Mouse (Mus musculus) mesoderm, embryonic 11.5 days (tissue): Measurements from ENCODE around the gene Phka1.
"Not testable (repeated sequence)": the region's sequence is repeated elsewhere in the genome, so short reads cannot be mapped to it uniquely, and the experiment has no call there.

Source experiments
- DNase-seq: peaks from one replicate; pipeline ENCODE4 v3.0.0-alpha.2; 2012; ENCODE audit warnings: low read depth, low spot score

The Phka1 gene

DNA sequence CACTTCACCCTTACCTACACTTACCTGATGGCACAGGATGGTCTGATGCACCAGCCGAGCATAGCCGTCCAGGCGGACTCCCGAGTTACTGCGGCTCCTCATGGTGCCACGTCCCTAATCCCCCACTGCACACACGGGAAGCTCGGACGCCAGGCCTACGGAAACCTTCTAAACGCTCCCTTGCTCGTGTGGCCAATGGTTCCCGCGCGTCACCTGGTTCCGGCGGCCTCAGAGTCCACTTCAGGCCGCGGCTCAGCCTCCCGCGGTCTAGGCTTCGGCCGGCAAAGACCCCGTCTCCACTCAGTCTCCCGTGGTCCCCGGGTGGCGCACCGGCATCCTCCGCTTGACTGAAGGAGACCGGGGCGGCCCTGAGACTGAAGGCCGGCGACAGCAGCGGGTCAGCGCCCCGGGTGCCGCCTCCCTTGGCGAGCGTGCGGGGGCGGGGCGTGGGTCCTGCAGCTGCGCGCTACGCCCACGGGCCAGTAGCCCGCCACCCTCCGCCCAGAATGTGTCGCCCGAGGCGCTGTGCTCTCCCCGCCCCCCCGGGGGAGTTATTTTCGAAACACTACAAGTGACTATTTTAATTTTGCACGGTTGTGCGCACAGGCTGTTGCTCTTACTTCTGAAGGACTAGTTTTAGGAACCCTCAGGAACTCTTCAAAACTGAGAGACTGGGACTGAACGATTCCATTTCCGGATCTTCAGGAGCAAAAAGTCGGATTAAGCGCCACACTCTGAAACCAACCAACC is at the start of gene Phka1:
Gene Phka1 (minus strand): TSS at position 424 of the 750 bp plus-strand sequence.
- DNase-seq = peak; percentile 36

GRCm38 (mm10) chrX:102689252-102689651 is 45.2 kb upstream of the Phka1 start:
- peak; percentile 23 for DNase-seq

- DNase-seq = not testable (repeated sequence)
Measured at GRCm38 (mm10) chrX:102686872-102687271, 42.8 kb upstream of the Phka1 start, which contains the start of gene Gm3880. Gene Gm3880, minus strand, starts transcription at chrX:102686972.

GRCm38 (mm10) chrX:102684706-102685105 is 40.7 kb upstream of the Phka1 start:
- not testable (repeated sequence) for DNase-seq

GRCm38 (mm10) chrX:102666641-102667040 is 22.6 kb upstream of the Phka1 start:
- DNase-seq = no peak

DNA sequence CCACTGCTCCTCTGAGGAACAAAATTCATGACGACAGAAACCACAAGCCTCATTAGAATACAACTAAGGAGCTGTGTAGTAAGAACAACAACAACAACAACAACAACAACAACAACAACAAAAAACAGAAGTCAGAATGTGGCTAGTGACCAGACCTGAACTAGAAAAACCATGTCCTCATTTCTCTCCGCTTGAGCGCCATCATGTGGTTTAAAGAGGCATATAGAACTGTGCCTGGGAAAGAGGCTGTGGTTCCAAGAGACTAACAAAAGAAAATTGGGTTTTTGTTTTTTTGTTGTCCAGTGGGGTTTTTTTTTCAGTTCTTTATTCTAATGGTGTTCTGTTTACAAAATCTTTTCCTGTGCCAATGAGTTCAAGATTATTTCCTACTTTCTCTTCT is 16.7 kb upstream of the Phka1 start:
- no peak for DNase-seq

DNA sequence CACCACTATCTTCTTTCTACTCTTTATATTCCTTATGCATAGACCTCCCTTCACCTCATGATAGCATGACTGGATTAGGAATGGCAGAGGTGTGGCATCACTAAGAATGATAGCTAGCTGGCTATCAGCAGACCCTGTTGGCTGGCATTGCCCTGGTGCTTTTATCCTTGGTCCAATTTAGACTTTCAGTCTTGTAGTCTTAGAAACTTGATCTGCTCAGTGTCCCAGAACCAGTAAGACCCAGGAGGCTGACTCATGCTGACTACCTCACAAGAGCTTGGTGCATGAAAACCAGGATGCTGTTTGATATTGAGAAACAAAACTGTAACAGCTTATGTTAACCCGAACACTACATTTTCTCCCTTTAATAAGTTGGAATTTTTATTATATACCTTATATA is 1.6 kb upstream of the Phka1 start:
- DNase-seq = no peak

- DNase-seq = no peak
Measured at GRCm38 (mm10) chrX:102645146-102645545, 1.1 kb upstream of the Phka1 start.

DNA sequence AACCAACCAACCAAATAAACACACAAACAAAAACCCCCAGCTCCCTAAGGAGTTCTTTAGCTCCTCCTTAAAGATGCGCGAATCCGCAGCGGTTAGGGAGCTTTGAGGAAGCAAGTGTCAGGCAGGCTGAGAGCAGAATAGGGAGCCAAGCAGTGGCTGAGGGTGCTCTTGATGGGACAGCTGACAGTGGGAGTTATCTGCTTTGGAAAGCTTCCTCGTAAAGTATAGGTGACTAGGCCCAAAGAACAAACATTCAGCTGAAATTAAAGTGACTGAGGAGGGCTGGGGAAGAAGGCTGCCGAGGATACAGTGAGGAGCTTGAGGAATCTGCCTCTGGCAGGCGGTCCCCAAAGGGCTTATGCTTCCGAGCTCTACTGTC is 516 bp upstream of the Phka1 start:
- DNase-seq = no peak

DNA sequence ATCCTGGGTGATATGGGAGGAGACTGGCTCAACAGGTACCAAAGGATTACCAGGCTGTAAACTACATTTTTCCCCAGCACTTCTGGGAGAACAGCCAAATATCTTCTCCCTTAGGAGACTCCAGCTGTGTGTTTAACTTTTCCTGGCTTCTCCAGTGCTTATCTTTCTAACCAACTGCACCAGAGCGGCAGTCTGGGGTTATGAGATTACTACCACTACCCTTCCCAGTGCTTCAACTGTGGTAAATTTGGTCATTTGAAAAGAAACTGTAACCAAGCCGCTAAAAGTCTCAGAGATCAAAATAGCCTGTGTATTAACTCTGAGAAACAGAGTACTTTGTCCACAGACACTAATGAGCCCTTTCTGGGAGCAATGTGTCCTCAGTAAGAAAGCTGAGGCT is 42.8 kb downstream of the Phka1 start:
- no peak for DNase-seq

- no peak for DNase-seq
Measured at GRCm38 (mm10) chrX:102588560-102588959, 55.5 kb downstream of the Phka1 start.

DNA sequence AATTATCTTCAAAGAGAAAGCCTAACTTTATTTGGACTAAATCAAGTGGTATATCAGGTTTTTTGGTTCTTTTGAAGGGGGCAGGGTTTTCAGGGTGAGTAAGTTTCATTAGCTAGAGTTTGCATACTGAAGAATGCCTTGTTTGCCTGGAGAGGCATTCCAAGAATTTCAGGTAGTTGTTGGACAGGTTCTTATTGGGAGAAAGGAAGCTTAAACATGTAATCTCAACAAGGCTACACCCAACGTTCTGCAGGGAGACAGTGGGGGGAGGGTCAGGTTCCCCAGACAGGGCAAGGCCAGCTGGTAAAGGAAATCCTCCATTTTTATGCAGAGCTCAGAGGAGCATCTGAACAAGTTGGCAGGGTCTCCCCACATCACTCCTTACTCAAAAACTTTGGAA is 72.9 kb downstream of the Phka1 start:
- no peak for DNase-seq

GRCm38 (mm10) chrX:102556906-102557305 is 87.1 kb downstream of the Phka1 start:
- no peak for DNase-seq

DNA sequence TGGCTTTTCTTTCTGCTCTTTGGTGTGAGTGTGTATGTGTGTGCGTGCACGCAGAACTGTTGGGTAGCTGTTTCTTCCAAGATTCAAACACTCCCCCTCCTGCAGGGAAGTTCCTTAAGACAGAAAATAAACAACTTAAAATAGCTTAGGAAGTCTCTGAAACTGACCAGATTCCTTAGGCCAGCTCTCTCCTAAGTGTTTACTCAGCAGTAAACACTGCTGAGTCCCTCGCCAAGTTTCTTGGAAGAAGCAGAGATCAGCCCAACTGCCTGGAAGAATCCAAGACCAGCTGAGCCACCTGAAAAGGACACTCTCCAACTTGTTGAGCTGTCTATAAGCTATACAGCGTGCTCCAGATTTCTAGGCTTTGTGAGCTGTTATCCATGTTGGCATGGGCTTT is 134.8 kb downstream of the Phka1 start:
- DNase-seq = no peak

GRCm38 (mm10) chrX:102504644-102505481 is 139.2 kb downstream of the Phka1 start, which contains the start of gene Hdac8:
Gene Hdac8, minus strand, starts transcription at chrX:102505359.
- peak; percentile 47 for DNase-seq

GRCm38 (mm10) chrX:102504179-102504578 is 139.9 kb downstream of the Phka1 start:
- no peak for DNase-seq

DNA sequence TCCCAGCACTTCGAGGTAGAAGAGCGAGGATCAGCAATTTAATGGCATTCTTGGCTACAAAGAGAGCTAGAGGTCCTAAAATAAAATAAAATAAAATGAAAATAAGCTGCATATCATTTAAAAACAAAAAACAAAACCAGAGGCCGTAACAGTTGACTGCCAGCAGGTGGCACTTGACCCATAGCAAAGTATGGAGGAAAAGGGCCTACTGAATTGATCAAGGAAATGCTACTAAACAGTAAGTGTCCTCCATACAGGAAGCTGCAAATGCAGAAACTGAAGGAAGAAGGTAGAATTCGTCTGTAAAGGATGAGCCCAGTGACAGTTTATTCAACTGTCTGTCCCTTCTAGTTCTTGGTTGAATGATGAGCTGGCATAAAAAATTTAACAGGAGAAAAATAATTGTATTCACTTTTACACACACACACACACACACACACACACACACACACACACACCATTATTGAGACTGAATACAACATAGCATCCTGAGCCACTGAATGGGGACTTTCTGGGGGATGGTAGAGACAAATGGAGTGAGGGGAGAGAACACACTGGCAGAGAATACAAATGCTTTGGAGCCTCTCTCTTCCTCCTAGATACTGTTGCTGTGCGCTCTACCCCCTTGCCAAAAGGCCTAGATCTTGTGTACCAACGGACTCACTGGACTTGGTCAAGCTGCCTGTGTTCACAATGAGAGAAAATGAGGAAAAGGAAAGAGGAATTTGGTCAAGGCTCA is 149.9 kb downstream of the Phka1 start:
- peak; percentile 6 for DNase-seq

DNA sequence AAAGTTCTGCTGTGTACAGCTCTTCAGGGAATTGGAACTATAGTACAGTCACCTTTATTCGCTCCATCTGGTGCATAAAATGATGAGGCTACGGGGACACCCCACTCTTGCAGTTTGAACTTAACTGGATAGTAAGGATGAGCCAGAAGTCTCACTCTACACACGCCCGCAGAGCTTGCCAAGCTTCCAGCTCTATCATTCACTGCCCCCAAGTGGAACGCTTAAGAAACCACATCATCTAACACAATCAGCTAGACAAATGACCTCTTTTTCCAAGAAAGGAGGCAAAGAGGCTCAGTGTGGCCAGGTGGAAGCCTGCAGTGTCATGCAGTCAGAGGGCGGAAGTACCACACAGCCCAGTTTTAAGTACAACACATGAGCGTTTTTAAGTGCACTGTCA is 158.5 kb downstream of the Phka1 start:
- DNase-seq = no peak

GRCm38 (mm10) chrX:102479665-102480064 is 164.4 kb downstream of the Phka1 start:
- no peak for DNase-seq

DNA sequence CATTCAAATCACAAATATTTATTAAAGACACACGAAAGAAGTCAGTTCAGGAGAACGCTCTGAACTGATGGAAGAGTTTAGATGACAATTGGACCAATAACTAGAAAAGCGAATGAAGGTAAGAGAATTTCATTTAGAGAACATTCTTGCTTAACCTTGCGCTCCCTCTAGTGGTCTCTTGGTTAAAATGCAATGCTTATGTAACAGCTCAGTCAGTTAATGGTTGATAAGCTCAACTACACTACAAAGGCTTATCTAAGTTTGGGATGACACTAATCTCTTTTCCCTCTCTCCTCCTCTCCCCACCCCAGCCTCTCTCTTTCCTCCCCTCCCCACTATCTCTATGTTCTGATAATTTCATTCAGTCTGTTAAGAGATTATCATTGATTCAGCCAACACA is 165.1 kb downstream of the Phka1 start:
- DNase-seq = peak; percentile 39

DNA sequence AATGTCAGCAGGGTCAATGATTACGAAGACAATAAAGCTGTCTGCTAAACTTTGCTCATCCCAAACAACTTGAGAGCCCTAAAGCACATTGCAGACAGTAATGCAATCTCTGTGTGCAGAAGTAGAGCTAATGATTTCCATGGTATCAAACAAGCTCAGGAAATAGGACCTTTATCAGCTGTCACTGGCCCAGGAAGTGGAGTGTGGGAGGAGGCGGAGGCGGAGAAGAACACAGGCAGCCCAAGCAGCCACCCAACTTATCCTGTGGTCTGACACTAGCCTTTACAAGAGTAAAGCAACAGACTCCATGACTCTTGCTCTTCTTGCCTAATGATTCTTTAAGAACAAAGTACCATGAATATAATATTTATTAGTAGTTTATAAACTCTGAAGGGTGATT is 165.6 kb downstream of the Phka1 start:
- DNase-seq = no peak

DNA sequence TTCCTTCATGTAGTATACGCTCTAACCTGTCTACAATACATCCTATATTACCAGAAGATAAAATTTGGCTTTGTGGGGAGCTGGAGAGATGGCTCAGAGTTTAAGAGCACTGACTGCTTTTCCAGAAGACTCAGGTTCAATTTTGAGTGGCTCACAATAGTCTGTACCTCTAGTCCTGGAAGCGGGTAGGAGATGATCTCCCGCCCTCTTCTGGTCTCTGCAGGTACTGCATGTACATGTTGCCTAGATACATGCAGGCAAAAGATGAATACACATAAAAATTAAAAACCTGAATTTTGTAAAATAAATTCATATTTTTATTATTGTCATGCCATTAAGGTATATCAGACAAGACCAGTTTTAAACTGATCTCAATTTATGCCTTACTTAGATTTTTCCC is 167.3 kb downstream of the Phka1 start:
- peak; percentile 64 for DNase-seq
